Mouse (Mus musculus) embryo, embryonic 9.5 days (tissue): ENCODE measurements around the gene Trove2.

Source experiments
- DNase-seq: peaks from one replicate; pipeline ENCODE4 v3.0.0-alpha.2; 2017; ENCODE audit errors: extremely low spot score

The Trove2 gene

GRCm38 (mm10) chr1:143776446-143777411 is at the start of gene Trove2, which contains the start of gene Uchl5:
Gene Trove2, minus strand, starts transcription at chr1:143777068.
Gene Uchl5, plus strand, starts transcription at chr1:143777272.
- peak; percentile 99 for DNase-seq

- no peak for DNase-seq
Observed at GRCm38 (mm10) chr1:143822677-143823076, 45.8 kb upstream of the Trove2 start.

GRCm38 (mm10) chr1:143820096-143820877 is 43.4 kb upstream of the Trove2 start:
- peak; percentile 18 for DNase-seq

- DNase-seq: peak; percentile 64
Observed at GRCm38 (mm10) chr1:143813676-143814360, 37.0 kb upstream of the Trove2 start.

GRCm38 (mm10) chr1:143809062-143809461 is 32.2 kb upstream of the Trove2 start:
- no peak for DNase-seq

- peak; percentile 44 for DNase-seq
Observed at GRCm38 (mm10) chr1:143803537-143803936, 26.7 kb upstream of the Trove2 start.

GRCm38 (mm10) chr1:143788584-143789227 is 11.8 kb upstream of the Trove2 start:
- peak; percentile 40 for DNase-seq

GRCm38 (mm10) chr1:143777558-143778218 is 820 bp upstream of the Trove2 start:
- DNase-seq: no peak

- DNase-seq: no peak
Observed at GRCm38 (mm10) chr1:143773909-143774308, 3.0 kb downstream of the Trove2 start.

- no peak for DNase-seq
Observed at GRCm38 (mm10) chr1:143773082-143773481, 3.8 kb downstream of the Trove2 start.

- DNase-seq: peak; percentile 5
Observed at GRCm38 (mm10) chr1:143770444-143771109, 6.3 kb downstream of the Trove2 start.

GRCm38 (mm10) chr1:143766238-143766637 is 10.6 kb downstream of the Trove2 start:
- no peak for DNase-seq

- DNase-seq: no peak
Observed at GRCm38 (mm10) chr1:143765801-143766200, 11.1 kb downstream of the Trove2 start.

- no peak for DNase-seq
Observed at GRCm38 (mm10) chr1:143764443-143764842, 12.4 kb downstream of the Trove2 start.

- no peak for DNase-seq
Observed at GRCm38 (mm10) chr1:143762159-143762558, 14.7 kb downstream of the Trove2 start.

- no peak for DNase-seq
Observed at GRCm38 (mm10) chr1:143745871-143746270, 31.0 kb downstream of the Trove2 start.

- DNase-seq: no peak
Observed at GRCm38 (mm10) chr1:143742186-143742585, 34.7 kb downstream of the Trove2 start.

- no peak for DNase-seq
Observed at GRCm38 (mm10) chr1:143741331-143741730, 35.5 kb downstream of the Trove2 start.

GRCm38 (mm10) chr1:143740581-143740980 is 36.3 kb downstream of the Trove2 start:
- no peak for DNase-seq
